Comparison of ENCODE assay signal across 7 mouse cellular contexts in the genomic region with DNA sequence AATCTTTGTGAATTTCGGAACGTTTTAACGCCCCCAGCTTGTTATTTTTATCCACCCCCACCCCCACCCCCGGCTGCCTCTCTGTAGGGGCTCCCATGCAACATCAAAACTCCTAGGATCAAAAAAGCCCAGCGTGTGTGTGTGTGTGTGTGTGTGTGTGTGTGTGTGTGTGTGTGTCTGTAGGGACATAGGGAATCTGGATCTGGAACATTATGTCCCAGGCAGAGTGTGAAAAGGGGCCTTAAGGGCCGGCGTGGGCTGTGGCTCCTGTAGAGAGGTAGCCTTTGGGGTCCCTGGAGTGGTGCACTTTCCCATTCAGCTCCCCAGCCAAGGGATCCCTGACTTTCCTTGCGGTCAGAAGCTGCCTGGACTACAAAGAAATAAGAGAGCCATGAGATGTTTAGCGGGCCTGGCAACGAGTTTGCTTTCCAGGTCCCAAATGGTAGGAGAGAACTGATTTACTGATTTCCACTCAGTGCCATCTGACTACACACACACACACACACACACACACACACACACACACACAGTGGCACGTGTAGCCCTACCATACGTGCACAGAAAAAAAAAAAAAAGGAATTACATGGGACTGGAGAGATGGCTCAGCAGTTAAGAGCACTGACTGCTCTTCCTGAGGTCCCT. TPM values are rescaled to one million over a fixed set of nuclear protein-coding genes. Genes with fewer than 3 reads are reported as not detected.
A peak's percentile ranks its signal among the peaks of the same experiment; 100 is the strongest.
DNase-seq lines count a peak whose midpoint lies in the region; ATAC-seq lines count a peak whose summit lies in the region.

No protein-coding gene starts in this region.

- H3K4me3 ChIP-seq in forebrain, embryonic 11.5 days (ENCODE audit: low read depth, low read length): peak overlapping the region; percentile 35
- H3K4me3 ChIP-seq in intestine, embryonic 16.5 days (ENCODE audit: low read length): peak overlapping the region; percentile 68
- H3K4me3 ChIP-seq in midbrain, embryonic 11.5 days (ENCODE audit: low read depth, low read length): no peak overlapping the region

- ATAC-seq in forebrain, embryonic 11.5 days (replicated peaks; ENCODE audit: low FRiP score): no peak
- ATAC-seq in intestine, embryonic 16.5 days: no peak
- 0 out of 2 replicates have a peak, but pooled peaks have one; percentile 27 for ATAC-seq in midbrain, embryonic 11.5 days (ENCODE audit: low FRiP score)
- ATAC-seq in erythroid progenitor cell, adult 5-6 weeks (replicated peaks; ENCODE audit: low FRiP score, poor library complexity, severe bottlenecking): no peak

- peak overlapping the region; percentile 69 for H3K4me2 ChIP-seq in forebrain, embryonic 11.5 days (ENCODE audit: low read depth, low read length, severe bottlenecking)
- peak overlapping the region; percentile 86 for H3K4me2 ChIP-seq in intestine, embryonic 16.5 days (ENCODE audit: low read depth, low read length)
- H3K4me2 ChIP-seq in midbrain, embryonic 11.5 days: peak overlapping the region; percentile 51

- peak; percentile 25 for DNase-seq in lung, postnatal 10 days
- DNase-seq in lung, postnatal 14 days: no peak
- DNase-seq in forebrain, embryonic 11.5 days (ENCODE audit: low spot score): no peak
- DNase-seq in midbrain, embryonic 11.5 days (ENCODE audit: low spot score, missing footprints): no peak
- no peak for DNase-seq in thymus, postnatal 0 days (ENCODE audit: low spot score)

- H3K9me3 ChIP-seq in forebrain, embryonic 11.5 days (ENCODE audit: control insufficient read depth, low read length): no peaks in the 10 kb centered on the region
- H3K9me3 ChIP-seq in intestine, embryonic 16.5 days (ENCODE audit: control insufficient read depth, low read length): no peaks in the 10 kb centered on the region
- no peaks in the 10 kb centered on the region for H3K9me3 ChIP-seq in midbrain, embryonic 11.5 days (ENCODE audit: control insufficient read depth, low read length)

- H3K27ac ChIP-seq in forebrain, embryonic 11.5 days (ENCODE audit: low read depth, low read length): no peak overlapping the region
- peak overlapping the region; percentile 59 for H3K27ac ChIP-seq in intestine, embryonic 16.5 days (ENCODE audit: low read length)
- H3K27ac ChIP-seq in midbrain, embryonic 11.5 days (ENCODE audit: low read depth, low read length): no peak overlapping the region

- peaks cover 6% of the 10 kb centered on the region; the same call in 1 of the 2 replicates for H3K36me3 ChIP-seq in forebrain, embryonic 11.5 days (ENCODE audit: control insufficient read depth, insufficient read depth, low read length)
- H3K36me3 ChIP-seq in intestine, embryonic 16.5 days (ENCODE audit: control insufficient read depth, insufficient read depth, low read length): peaks cover 25% of the 10 kb centered on the region
- peaks cover 5% of the 10 kb centered on the region; the same call in 1 of the 2 replicates for H3K36me3 ChIP-seq in midbrain, embryonic 11.5 days (ENCODE audit: control insufficient read depth, insufficient read depth, low read length)

- WGBS in forebrain, embryonic 11.5 days: 38% methylated on average over 12 of the region's 12 CpGs
- WGBS in intestine, embryonic 16.5 days: 43% methylated on average over 12 of the region's 12 CpGs
- WGBS in midbrain, embryonic 11.5 days: 38% methylated on average over 12 of the region's 12 CpGs

- H3K27me3 ChIP-seq in forebrain, embryonic 11.5 days (ENCODE audit: control insufficient read depth, insufficient read depth, low read length): no peaks in the 10 kb centered on the region
- no peaks in the 10 kb centered on the region for H3K27me3 ChIP-seq in intestine, embryonic 16.5 days (replicated peaks; ENCODE audit: control insufficient read depth, insufficient read depth, low read length)
- no peaks in the 10 kb centered on the region for H3K27me3 ChIP-seq in midbrain, embryonic 11.5 days (ENCODE audit: control insufficient read depth, insufficient read depth, low read length)

- peak overlapping the region; percentile 62; the same call in 1 of the 2 replicates for H3K9ac ChIP-seq in forebrain, embryonic 11.5 days (ENCODE audit: low read length)
- peak overlapping the region; percentile 68 for H3K9ac ChIP-seq in intestine, embryonic 16.5 days (ENCODE audit: low read depth, low read length)
- H3K9ac ChIP-seq in midbrain, embryonic 11.5 days (ENCODE audit: low read length): peak overlapping the region; percentile 46; the same call in 1 of the 2 replicates

- peaks cover 3% of the 10 kb centered on the region; the same call in 1 of the 2 replicates for H3K4me1 ChIP-seq in forebrain, embryonic 11.5 days (replicated peaks; ENCODE audit: control insufficient read depth, insufficient read depth, low read length)
- H3K4me1 ChIP-seq in intestine, embryonic 16.5 days (ENCODE audit: control insufficient read depth, insufficient read depth, low read length): peaks cover 6% of the 10 kb centered on the region
- peaks cover 4% of the 10 kb centered on the region for H3K4me1 ChIP-seq in midbrain, embryonic 11.5 days (ENCODE audit: control insufficient read depth, insufficient read depth, low read length)

RNA-seq across cellular contexts. Expression of a gene that starts 10.1 kb away (rescaled TPM):
- polyA plus RNA-seq in forebrain, embryonic 11.5 days (2014; fragmentation: Nextera tagmentation; extraction: Ambion mirVana): 6.6 and 7.6 TPM in 2 replicates
- 8.5 and 10.3 TPM in 2 replicates for polyA plus RNA-seq in intestine, embryonic 16.5 days (2015; fragmentation: Nextera tagmentation; extraction: Ambion mirVana)
- polyA plus RNA-seq in midbrain, embryonic 11.5 days (2014; fragmentation: Nextera tagmentation; extraction: Ambion mirVana): 8.0 and 8.9 TPM in 2 replicates
- polyA plus RNA-seq in thymus, postnatal 0 days (2015; fragmentation: Nextera tagmentation; extraction: Ambion mirVana): 5.8 and 6.9 TPM in 2 replicates
- total RNA-seq in erythroid progenitor cell, adult 5-6 weeks (2015; ENCODE audit: low replicate concordance): 32.7 and 36.0 TPM in 2 replicates
- total RNA-seq in erythroid progenitor cell, adult 5-6 weeks (2017; ENCODE audit: low replicate concordance): 11.4 and 12.5 TPM in 2 replicates

RNA-seq across cellular contexts. Expression of a gene that starts 38.4 kb away (rescaled TPM):
- 1.7 and 2.2 TPM in 2 replicates for polyA plus RNA-seq in forebrain, embryonic 11.5 days (2014; fragmentation: Nextera tagmentation; extraction: Ambion mirVana)
- 12.1 and 16.5 TPM in 2 replicates for polyA plus RNA-seq in intestine, embryonic 16.5 days (2015; fragmentation: Nextera tagmentation; extraction: Ambion mirVana)
- polyA plus RNA-seq in midbrain, embryonic 11.5 days (2014; fragmentation: Nextera tagmentation; extraction: Ambion mirVana): 0.59 and 0.72 TPM in 2 replicates
- polyA plus RNA-seq in thymus, postnatal 0 days (2015; fragmentation: Nextera tagmentation; extraction: Ambion mirVana): 4.5 and 4.9 TPM in 2 replicates
- 1.3 and 9.0 TPM in 2 replicates for total RNA-seq in erythroid progenitor cell, adult 5-6 weeks (2015; ENCODE audit: low replicate concordance)
- total RNA-seq in erythroid progenitor cell, adult 5-6 weeks (2017; ENCODE audit: low replicate concordance): 0.98 and 2.2 TPM in 2 replicates

RNA-seq across cellular contexts. Expression of a gene that starts 45.7 kb away (rescaled TPM):
- 13.7 and 13.9 TPM in 2 replicates for polyA plus RNA-seq in forebrain, embryonic 11.5 days (2014; fragmentation: Nextera tagmentation; extraction: Ambion mirVana)
- polyA plus RNA-seq in intestine, embryonic 16.5 days (2015; fragmentation: Nextera tagmentation; extraction: Ambion mirVana): 13.8 and 14.8 TPM in 2 replicates
- polyA plus RNA-seq in midbrain, embryonic 11.5 days (2014; fragmentation: Nextera tagmentation; extraction: Ambion mirVana): 13.4 and 13.6 TPM in 2 replicates
- polyA plus RNA-seq in thymus, postnatal 0 days (2015; fragmentation: Nextera tagmentation; extraction: Ambion mirVana): 21.1 and 24.0 TPM in 2 replicates
- 1.4 TPM in 1 of 2 replicates, not detected in the other for total RNA-seq in erythroid progenitor cell, adult 5-6 weeks (2015; ENCODE audit: low replicate concordance)
- 7.1 and 8.1 TPM in 2 replicates for total RNA-seq in erythroid progenitor cell, adult 5-6 weeks (2017; ENCODE audit: low replicate concordance)
